Mouse (Mus musculus): Measurements from ENCODE around the gene Pla2r1.

- no peak for TF ChIP-seq CTCF (IDR thresholded peaks at IDR 0.05; ENCODE audit: low read depth)
- TF ChIP-seq EP300 (optimal IDR thresholded peaks at IDR 0.05), result no peak
These were observed 1.5 kb upstream of the Pla2r1 start for GRCm38 (mm10) chr2:60554561-60554960.

All from stomach, postnatal 0 days (tissue).